Mouse (Mus musculus) liver, embryonic 16.5 days (tissue): ENCODE results near the gene Grwd1. TPM values are rescaled to one million over a fixed set of nuclear protein-coding genes. Genes with fewer than 3 reads are reported as not detected.
A peak's percentile ranks its signal among the peaks of the same experiment; 100 is the strongest.

Experiments used
- ATAC-seq: fragments of 200-750 bp; cut with Nextera tagmentation; 2 replicates; pipeline ENCODE4 v1.8.0; 2017; ENCODE audit warnings: low read depth, mild to moderate bottlenecking, moderate number of reproducible peaks, moderate library complexity
- H3K27ac ChIP-seq: fragments of 300-500 bp; sonication (generic); 2 replicates; pipeline ENCODE4 v1.5.1; 2014; ENCODE audit warnings: mild to moderate bottlenecking, low read length
- H3K27me3 ChIP-seq: fragments of 300-500 bp; sonication (generic); 2 replicates; pipeline ENCODE4 v1.6.1; 2014; ENCODE audit warnings: low read depth, low read length, mixed read lengths; ENCODE audit not compliant: control insufficient read depth, insufficient read depth
- H3K36me3 ChIP-seq: fragments of 300-500 bp; sonication (generic); 2 replicates; pipeline ENCODE4 v1.6.1; 2014; ENCODE audit warnings: mild to moderate bottlenecking; ENCODE audit not compliant: control insufficient read depth, insufficient read depth
- H3K4me1 ChIP-seq: fragments of 300-500 bp; sonication (generic); 2 replicates; pipeline ENCODE4 v1.6.1; 2014; ENCODE audit warnings: low read depth, low read length, mixed read lengths; ENCODE audit not compliant: control insufficient read depth
- H3K4me2 ChIP-seq: fragments of 300-500 bp; sonication (generic); 2 replicates; pipeline ENCODE4 v1.6.1; 2014; ENCODE audit warnings: low read depth, low read length, mixed read lengths
- H3K4me3 ChIP-seq: fragments of 300-500 bp; sonication (generic); 2 replicates; pipeline ENCODE4 v1.5.1; 2014; ENCODE audit warnings: low read depth, mild to moderate bottlenecking, low read length
- H3K9ac ChIP-seq: fragments of 300-500 bp; sonication (generic); 2 replicates; pipeline ENCODE4 v1.6.1; 2014; ENCODE audit warnings: low read depth, low read length
- H3K9me3 ChIP-seq: fragments of 300-500 bp; sonication (generic); replicated peaks from 2 replicates; pipeline ENCODE4 v1.6.1; 2016; ENCODE audit warnings: low read length; ENCODE audit not compliant: control insufficient read depth
- WGBS: fragments of 180-500 bp; shearing (Covaris S2); extraction: QIAGEN DNeasy Blood & Tissue Kit; methylation state at CpG from one replicate; pipeline ENCODE4 v1.1.7; 2014; ENCODE audit not compliant: insufficient replicate concordance; 5-methylcytosine and 5-hydroxymethylcytosine counted together
- polyA plus RNA-seq: library from polyadenylated mRNA; unstranded; fragments of >200 nt; fragmentation: Nextera tagmentation; extraction: Ambion mirVana; gene quantifications from 2 replicates; pipeline ENCODE4 v1.2.1, GENCODE M21; 2015

The Grwd1 gene
- polyA plus RNA-seq, 1 experiment from 2014 or later, result 19.2 TPM

- WGBS, result 24% methylated on average over 8 of the region's 8 CpGs
- no peak overlapping the region for H3K27ac ChIP-seq
- peaks cover 16% of the 10 kb centered on the region for H3K4me1 ChIP-seq
- no peaks in the 10 kb centered on the region for H3K9me3 ChIP-seq
- H3K4me2 ChIP-seq, result no peak overlapping the region
- no peak overlapping the region for H3K9ac ChIP-seq
- no peak for ATAC-seq
- peaks cover 63% of the 10 kb centered on the region for H3K27me3 ChIP-seq
- no peaks in the 10 kb centered on the region for H3K36me3 ChIP-seq
- no peak overlapping the region for H3K4me3 ChIP-seq
Observed at GRCm38 (mm10) chr7:45869107-45869670, 38.4 kb upstream of the Grwd1 start.

- 32% methylated on average over 2 of the region's 2 CpGs for WGBS
- Histone ChIP-seq H3K4me2 (no peak overlapping the region), H3K36me3 (no peaks in the 10 kb centered on the region)
Observed at GRCm38 (mm10) chr7:45867871-45868270, 37.1 kb upstream of the Grwd1 start.

GRCm38 (mm10) chr7:45865925-45866910 is 35.5 kb upstream of the Grwd1 start:
- Histone ChIP-seq H3K4me3 (peak overlapping the region; percentile 66), H3K9ac (peak overlapping the region; percentile 72), H3K9me3 (no peaks in the 10 kb centered on the region), H3K27me3 (peaks cover 55% of the 10 kb centered on the region), H3K4me2 (peak overlapping the region; percentile 97), H3K4me1 (peaks cover 8% of the 10 kb centered on the region), H3K27ac (no peak overlapping the region), H3K36me3 (no peaks in the 10 kb centered on the region)
- WGBS, result under 1% methylated on average over 106 of the region's 117 CpGs
- peak; percentile 86 for ATAC-seq

More at GRCm38 (mm10) chr7:45867871-45868270, 37.1 kb upstream of the Grwd1 start:
- Histone ChIP-seq H3K9me3 (no peaks in the 10 kb centered on the region), H3K27me3 (peaks cover 63% of the 10 kb centered on the region), H3K4me1 (peaks cover 8% of the 10 kb centered on the region), H3K9ac (no peak overlapping the region), H3K4me3 (no peak overlapping the region), H3K27ac (no peak overlapping the region)
- no peak for ATAC-seq

GRCm38 (mm10) chr7:45864435-45864834 is 33.7 kb upstream of the Grwd1 start:
- Histone ChIP-seq H3K27ac (no peak overlapping the region), H3K36me3 (no peaks in the 10 kb centered on the region), H3K9me3 (no peaks in the 10 kb centered on the region), H3K4me2 (no peak overlapping the region), H3K4me1 (peaks cover 8% of the 10 kb centered on the region), H3K9ac (no peak overlapping the region), H3K4me3 (no peak overlapping the region), H3K27me3 (peaks cover 37% of the 10 kb centered on the region)
- no peak for ATAC-seq
- WGBS, result 45% methylated on average over 3 of the region's 3 CpGs

GRCm38 (mm10) chr7:45862804-45863203 is 32.1 kb upstream of the Grwd1 start:
- no peak overlapping the region for H3K27ac ChIP-seq
- no peaks in the 10 kb centered on the region for H3K36me3 ChIP-seq
- H3K27me3 ChIP-seq, result peaks cover 30% of the 10 kb centered on the region
- no peaks in the 10 kb centered on the region for H3K9me3 ChIP-seq
- H3K9ac ChIP-seq, result no peak overlapping the region
- 64% methylated on average over 7 of the region's 7 CpGs for WGBS
- no peak overlapping the region for H3K4me3 ChIP-seq
- peaks cover 8% of the 10 kb centered on the region for H3K4me1 ChIP-seq
- no peak overlapping the region for H3K4me2 ChIP-seq
- no peak for ATAC-seq

- H3K4me3 ChIP-seq, result no peak overlapping the region
- peaks cover 22% of the 10 kb centered on the region for H3K27me3 ChIP-seq
- ATAC-seq, result peak; percentile 32; the same call in 1 of the 2 replicates
- H3K9me3 ChIP-seq, result no peaks in the 10 kb centered on the region
- no peak overlapping the region for H3K9ac ChIP-seq
- WGBS, result 33% methylated on average over 4 of the region's 4 CpGs
- no peaks in the 10 kb centered on the region for H3K36me3 ChIP-seq
- no peaks in the 10 kb centered on the region for H3K4me1 ChIP-seq
- no peak overlapping the region for H3K27ac ChIP-seq
- no peak overlapping the region for H3K4me2 ChIP-seq
Observed at GRCm38 (mm10) chr7:45859008-45859407, 28.3 kb upstream of the Grwd1 start.

GRCm38 (mm10) chr7:45856950-45857901 is 26.5 kb upstream of the Grwd1 start:
- H3K27me3 ChIP-seq, result peaks cover 22% of the 10 kb centered on the region
- 4% methylated on average over 29 of the region's 30 CpGs for WGBS
- no peaks in the 10 kb centered on the region for H3K9me3 ChIP-seq
- no peak overlapping the region for H3K9ac ChIP-seq
- peak overlapping the region; percentile 38 for H3K4me2 ChIP-seq
- H3K4me1 ChIP-seq, result no peaks in the 10 kb centered on the region
- H3K4me3 ChIP-seq, result peak overlapping the region; percentile 14
- ATAC-seq, result no peak
- no peak overlapping the region for H3K27ac ChIP-seq
- no peaks in the 10 kb centered on the region for H3K36me3 ChIP-seq

- Histone ChIP-seq H3K9ac (no peak overlapping the region), H3K27ac (no peak overlapping the region), H3K4me2 (no peak overlapping the region), H3K4me3 (no peak overlapping the region), H3K4me1 (no peaks in the 10 kb centered on the region), H3K27me3 (peaks cover 17% of the 10 kb centered on the region), H3K9me3 (no peaks in the 10 kb centered on the region), H3K36me3 (no peaks in the 10 kb centered on the region)
- 72% methylated on average over 12 of the region's 12 CpGs for WGBS
- no peak for ATAC-seq
Observed at GRCm38 (mm10) chr7:45853089-45853488, 22.3 kb upstream of the Grwd1 start.
